Mouse (Mus musculus) thymus, postnatal 10 days (tissue): ENCODE results near the gene Swt1.

Experiments
- DNase-seq, 2 experiments: peaks; one replicate each; pipeline ENCODE4 v3.0.0; 2021; ENCODE audit warnings: low spot score in 2 of 2

Swt1 gene

GRCm38 (mm10) chr1:151319267-151319666 is 109.0 kb downstream of the Swt1 start:
- no peak for DNase-seq
